Mouse (Mus musculus) midbrain, embryonic 14.5 days (tissue): Measurements from ENCODE around the gene Plxdc2. TPM values are rescaled to one million over a fixed set of nuclear protein-coding genes. Genes with fewer than 3 reads are reported as not detected.

ENCODE experiments used
- ATAC-seq: fragments of 200-750 bp; cut with Nextera tagmentation; 2 replicates; pipeline ENCODE4 v1.8.0; 2017; ENCODE audit warnings: moderate number of reproducible peaks, moderate library complexity; ENCODE audit not compliant: low FRiP score, low TSS enrichment
- DNase-seq: peaks from one replicate; pipeline ENCODE4 v3.0.0-alpha.2; 2015
- H3K27ac ChIP-seq: fragments of 300-500 bp; sonication (generic); replicated peaks from 2 replicates; pipeline ENCODE4 v1.5.1; 2014; ENCODE audit warnings: mild to moderate bottlenecking, low read depth, low read length, moderate library complexity
- H3K27me3 ChIP-seq: fragments of 300-500 bp; sonication (generic); 2 replicates; pipeline ENCODE4 v1.6.1; 2014; ENCODE audit warnings: low read length, control low read depth, mixed read lengths; ENCODE audit not compliant: control insufficient read depth, insufficient read depth
- H3K36me3 ChIP-seq: fragments of 300-500 bp; sonication (generic); 2 replicates; pipeline ENCODE4 v1.6.1; 2014; ENCODE audit warnings: low read length, control low read depth; ENCODE audit not compliant: control insufficient read depth, insufficient read depth
- H3K4me1 ChIP-seq: fragments of 300-500 bp; sonication (generic); 2 replicates; pipeline ENCODE4 v1.6.1; 2014; ENCODE audit warnings: mild to moderate bottlenecking, antibody characterized with exemption, low read length, control low read depth; ENCODE audit not compliant: control insufficient read depth, insufficient read depth
- H3K4me2 ChIP-seq: fragments of 300-500 bp; sonication (generic); 2 replicates; pipeline ENCODE4 v1.6.1; 2014; ENCODE audit warnings: mild to moderate bottlenecking, low read length, moderate library complexity
- H3K4me3 ChIP-seq: fragments of 300-500 bp; sonication (generic); replicated peaks from 2 replicates; pipeline ENCODE4 v1.5.1; 2014; ENCODE audit warnings: low read depth, low read length
- H3K9ac ChIP-seq: fragments of 300-500 bp; sonication (generic); replicated peaks from 2 replicates; pipeline ENCODE4 v1.6.1; 2014; ENCODE audit warnings: mild to moderate bottlenecking, low read length, moderate library complexity
- H3K9me3 ChIP-seq: fragments of 300-500 bp; sonication (generic); 2 replicates; pipeline ENCODE4 v1.6.1; 2016; ENCODE audit warnings: low read length, control low read depth, mixed read lengths; ENCODE audit not compliant: control insufficient read depth
- WGBS: fragments of 180-500 bp; shearing (Covaris S2); extraction: QIAGEN DNeasy Blood & Tissue Kit; methylation state at CpG from one replicate; pipeline ENCODE4 v1.1.7; 2014; 5-methylcytosine and 5-hydroxymethylcytosine counted together
- polyA plus RNA-seq: library from polyadenylated mRNA; unstranded; fragments of >200 nt; fragmentation: Nextera tagmentation; extraction: Ambion mirVana; gene quantifications from 2 replicates; pipeline ENCODE4 v1.2.1, GENCODE M21; 2014

The Plxdc2 gene
- polyA plus RNA-seq, 1 experiment from 2014 or later: 21.5 TPM

DNA sequence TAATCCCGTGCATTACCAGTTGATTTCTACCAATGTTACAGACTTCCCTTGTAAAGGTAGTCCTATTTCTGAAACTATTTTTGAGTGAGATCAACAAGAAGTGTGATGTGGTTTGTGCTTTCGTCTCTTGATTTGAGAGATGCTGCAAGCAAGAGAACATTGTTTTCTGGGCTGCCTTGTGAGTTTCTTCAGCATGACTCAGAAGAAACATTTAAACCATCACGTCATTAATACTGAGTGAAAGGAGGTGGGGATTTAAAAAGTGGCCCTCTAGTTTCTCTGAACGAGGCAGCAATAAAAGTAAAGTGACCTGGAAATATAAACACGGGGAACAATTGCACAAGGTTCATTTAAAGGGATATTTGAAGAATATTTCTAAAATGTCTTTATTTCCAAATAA is 341.1 kb downstream of the Plxdc2 start:
- Histone ChIP-seq H3K27ac (no peak overlapping the region), H3K9me3 (no peaks in the 10 kb centered on the region), H3K9ac (no peak overlapping the region), H3K4me3 (no peak overlapping the region), H3K36me3 (no peaks in the 10 kb centered on the region), H3K4me1 (no peaks in the 10 kb centered on the region), H3K27me3 (no peaks in the 10 kb centered on the region), H3K4me2 (no peak overlapping the region)
- DNase-seq (no peak), ATAC-seq (no peak)
- WGBS: 83% methylated on average over 5 of the region's 5 CpGs

DNA sequence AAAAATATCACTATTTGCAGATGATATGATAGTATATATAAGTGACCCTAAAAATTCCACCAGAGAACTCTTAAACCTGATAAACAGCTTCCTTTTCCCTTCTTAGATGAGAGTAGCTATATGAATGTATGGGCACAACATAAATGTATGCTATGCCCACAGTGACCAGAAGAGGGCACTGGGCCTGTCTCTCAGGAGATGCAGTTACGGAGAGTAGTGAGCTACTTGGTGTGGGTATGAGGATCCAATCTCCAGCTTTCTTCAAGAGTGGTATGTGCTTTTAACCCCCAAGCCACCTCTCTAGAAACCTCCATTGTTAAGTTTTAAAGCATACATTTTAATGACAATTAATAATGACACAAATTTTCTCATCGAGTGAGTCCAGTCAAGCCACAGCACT is 350.1 kb downstream of the Plxdc2 start:
- WGBS: 93% methylated on average over 2 of the region's 2 CpGs
- Histone ChIP-seq H3K4me2 (no peak overlapping the region), H3K4me3 (no peak overlapping the region), H3K27me3 (no peaks in the 10 kb centered on the region), H3K9me3 (no peaks in the 10 kb centered on the region), H3K4me1 (no peaks in the 10 kb centered on the region), H3K36me3 (no peaks in the 10 kb centered on the region), H3K9ac (no peak overlapping the region), H3K27ac (no peak overlapping the region)
- DNase-seq: no peak
- no peak for ATAC-seq

DNA sequence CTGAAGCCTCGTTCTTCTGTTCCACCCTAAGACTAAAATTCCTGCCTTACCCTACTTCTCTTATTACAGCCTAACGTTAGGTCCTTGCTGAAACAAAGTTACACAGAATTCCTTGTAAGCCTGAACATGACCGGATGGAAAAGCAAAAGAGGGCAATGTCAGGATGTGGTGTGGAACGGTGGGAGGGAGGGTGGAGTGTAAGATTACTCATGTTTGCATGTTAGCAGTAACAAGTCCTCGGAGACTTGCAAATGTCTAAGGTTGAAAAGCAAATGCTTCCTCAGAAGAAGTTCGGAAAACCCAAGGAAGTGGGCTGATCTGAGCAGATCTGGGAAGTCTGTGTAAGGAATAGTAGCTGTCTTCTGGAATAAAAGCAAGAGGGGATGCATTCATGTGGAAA is 353.8 kb downstream of the Plxdc2 start:
- no peak overlapping the region for H3K27ac ChIP-seq
- no peak overlapping the region for H3K4me2 ChIP-seq
- no peaks in the 10 kb centered on the region for H3K4me1 ChIP-seq
- no peaks in the 10 kb centered on the region for H3K9me3 ChIP-seq
- DNase-seq: no peak
- ATAC-seq: no peak
- no peaks in the 10 kb centered on the region for H3K36me3 ChIP-seq
- H3K4me3 ChIP-seq: no peak overlapping the region
- H3K9ac ChIP-seq: no peak overlapping the region
- no peaks in the 10 kb centered on the region for H3K27me3 ChIP-seq
- WGBS: 84% methylated on average over 6 of the region's 6 CpGs

DNA sequence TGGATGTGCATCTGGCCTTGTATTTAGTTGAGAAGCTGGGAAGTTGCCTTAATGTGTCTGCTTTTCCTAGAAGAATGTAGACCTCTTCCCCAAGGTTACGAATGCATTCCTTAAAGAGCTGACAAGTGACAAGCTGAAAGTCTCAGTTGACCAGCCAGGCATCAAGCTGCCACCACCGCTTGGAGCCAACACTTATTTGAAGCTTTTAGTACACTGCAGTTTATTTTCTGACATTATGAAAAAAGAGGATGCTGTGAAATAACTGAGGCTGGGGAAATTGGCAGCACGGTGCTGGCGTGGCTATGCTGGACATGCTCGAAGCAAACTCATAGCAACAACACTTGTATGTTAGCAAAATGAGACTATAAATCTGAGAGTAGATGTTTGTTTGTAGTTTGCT is 374.9 kb downstream of the Plxdc2 start:
- Histone ChIP-seq H3K4me3 (no peak overlapping the region), H3K9ac (no peak overlapping the region), H3K4me1 (no peaks in the 10 kb centered on the region), H3K4me2 (no peak overlapping the region), H3K9me3 (no peaks in the 10 kb centered on the region), H3K27me3 (no peaks in the 10 kb centered on the region), H3K27ac (no peak overlapping the region), H3K36me3 (no peaks in the 10 kb centered on the region)
- WGBS: 93% methylated on average over 5 of the region's 5 CpGs
- no peak for ATAC-seq
- DNase-seq: no peak

DNA sequence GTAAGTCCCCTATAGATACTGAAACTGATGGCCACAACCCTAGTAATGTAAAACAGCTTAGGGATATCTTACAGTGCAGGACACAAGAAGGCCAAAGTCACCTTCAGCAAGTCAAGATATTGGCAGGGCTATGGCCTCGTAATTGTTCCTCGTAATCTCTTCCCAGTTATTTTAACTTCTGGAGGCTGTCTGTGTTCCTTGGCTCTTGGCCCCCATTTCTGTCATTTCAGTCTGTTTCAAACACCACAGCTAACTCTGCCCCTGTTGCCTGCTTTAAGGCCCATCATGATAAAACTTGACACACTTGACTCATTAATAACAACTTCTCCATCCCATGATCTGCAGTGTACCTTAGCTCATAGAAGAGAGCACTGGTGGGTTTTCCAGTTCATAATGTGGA is 378.3 kb downstream of the Plxdc2 start:
- Histone ChIP-seq H3K4me3 (no peak overlapping the region), H3K36me3 (no peaks in the 10 kb centered on the region), H3K9ac (no peak overlapping the region), H3K4me2 (no peak overlapping the region), H3K27ac (no peak overlapping the region), H3K27me3 (no peaks in the 10 kb centered on the region), H3K4me1 (no peaks in the 10 kb centered on the region), H3K9me3 (no peaks in the 10 kb centered on the region)
- WGBS: 96% methylated on average over 2 of the region's 2 CpGs
- ATAC-seq: no peak
- DNase-seq: no peak

DNA sequence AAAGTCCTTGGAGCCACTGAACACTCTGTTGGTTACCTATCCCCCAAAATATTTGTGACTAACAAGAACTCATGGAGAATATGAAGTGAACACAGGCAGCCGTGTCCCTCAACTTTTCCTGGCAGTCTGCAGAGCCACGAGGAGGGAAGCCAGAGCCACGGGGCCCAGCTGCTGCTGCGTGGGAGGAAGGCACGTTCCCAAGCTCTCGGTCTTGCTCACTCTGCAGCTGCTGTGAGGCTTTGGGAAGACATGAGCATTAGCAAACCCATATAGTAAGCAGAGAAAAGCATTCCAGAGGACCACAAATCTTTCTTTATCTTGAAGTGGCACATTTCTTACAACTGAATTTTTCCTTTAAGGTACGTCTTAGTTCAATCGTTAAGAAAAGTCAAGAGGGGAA is 382.1 kb downstream of the Plxdc2 start:
- ATAC-seq (no peak), DNase-seq (no peak)
- Histone ChIP-seq H3K27me3 (no peaks in the 10 kb centered on the region), H3K9me3 (no peaks in the 10 kb centered on the region), H3K36me3 (no peaks in the 10 kb centered on the region), H3K27ac (no peak overlapping the region), H3K4me2 (no peak overlapping the region), H3K4me1 (no peaks in the 10 kb centered on the region), H3K4me3 (no peak overlapping the region), H3K9ac (no peak overlapping the region)
- WGBS: 66% methylated on average over 8 of the region's 8 CpGs

DNA sequence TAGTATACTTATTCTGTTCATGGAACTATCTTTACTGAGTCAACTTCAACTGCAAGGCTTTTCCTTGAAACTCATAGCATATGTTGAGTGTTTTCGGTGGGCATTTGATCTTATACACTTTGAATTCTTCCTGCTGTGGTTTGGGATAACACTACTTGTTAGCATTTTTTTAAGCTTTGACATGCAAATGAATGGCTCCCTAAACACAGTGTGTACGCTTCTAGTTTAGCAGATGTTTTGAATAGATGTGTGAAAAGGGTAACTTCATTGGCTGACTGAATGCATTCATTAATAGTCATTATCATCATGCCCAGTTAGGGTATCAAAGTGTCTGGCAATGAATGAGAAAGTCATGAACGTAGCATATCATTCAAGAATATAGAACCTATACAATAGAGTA is 385.7 kb downstream of the Plxdc2 start:
- ATAC-seq (no peak), DNase-seq (no peak)
- H3K9ac ChIP-seq: no peak overlapping the region
- no peaks in the 10 kb centered on the region for H3K9me3 ChIP-seq
- no peaks in the 10 kb centered on the region for H3K27me3 ChIP-seq
- no peaks in the 10 kb centered on the region for H3K4me1 ChIP-seq
- H3K27ac ChIP-seq: no peak overlapping the region
- 54% methylated on average over 3 of the region's 3 CpGs for WGBS
- H3K36me3 ChIP-seq: no peaks in the 10 kb centered on the region
- no peak overlapping the region for H3K4me3 ChIP-seq
- no peak overlapping the region for H3K4me2 ChIP-seq

DNA sequence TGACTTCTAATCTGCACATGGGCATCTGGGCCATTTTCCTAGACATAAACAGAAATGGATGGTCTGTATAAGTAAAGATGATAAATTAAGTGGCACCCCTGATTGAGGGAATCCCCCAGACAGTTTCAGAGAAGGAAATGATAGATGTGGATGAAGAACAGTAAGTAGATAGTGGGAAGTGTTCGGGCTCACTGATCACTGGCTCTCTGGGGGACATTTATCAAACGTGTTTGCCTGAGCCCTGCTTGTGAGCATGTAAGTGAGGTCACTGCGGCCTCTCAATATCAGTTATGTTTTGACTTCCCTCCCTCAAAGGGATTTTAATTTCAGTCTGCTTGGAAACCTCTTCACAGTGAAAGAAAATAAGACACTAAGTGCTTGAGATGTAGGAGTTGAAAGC is 387.5 kb downstream of the Plxdc2 start:
- ATAC-seq (no peak), DNase-seq (no peak)
- H3K27ac ChIP-seq: no peak overlapping the region
- H3K36me3 ChIP-seq: no peaks in the 10 kb centered on the region
- H3K27me3 ChIP-seq: no peaks in the 10 kb centered on the region
- no peaks in the 10 kb centered on the region for H3K9me3 ChIP-seq
- no peak overlapping the region for H3K9ac ChIP-seq
- H3K4me2 ChIP-seq: no peak overlapping the region
- WGBS: 79% methylated on average over 3 of the region's 3 CpGs
- H3K4me1 ChIP-seq: no peaks in the 10 kb centered on the region
- H3K4me3 ChIP-seq: no peak overlapping the region

DNA sequence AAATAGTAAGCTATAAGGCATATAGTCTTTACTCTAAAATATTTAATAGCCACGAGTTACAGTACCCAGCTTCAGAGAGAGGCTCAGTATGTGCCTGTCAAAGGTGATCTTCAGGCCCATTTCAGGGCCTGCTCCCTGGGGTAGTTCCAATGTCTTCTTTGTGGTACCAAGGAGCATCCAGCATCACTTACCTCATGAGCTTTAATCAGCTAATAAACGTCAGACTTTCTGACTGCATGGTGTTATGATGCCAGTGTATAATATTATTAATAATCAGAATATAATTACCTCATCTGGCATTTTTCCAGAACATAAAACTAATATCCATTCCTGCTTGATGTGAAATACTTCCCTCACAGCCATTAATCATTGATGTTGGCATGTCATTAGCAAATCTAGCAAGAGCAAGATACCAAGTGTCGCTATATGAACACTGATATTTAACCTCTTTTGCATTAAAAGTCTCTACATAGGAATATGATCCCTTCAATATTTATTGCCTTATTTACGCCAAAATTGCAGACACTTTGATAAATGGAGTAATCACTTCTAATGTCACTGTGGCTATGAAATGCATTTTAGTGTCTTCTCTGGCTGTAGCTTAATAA is 393.3 kb downstream of the Plxdc2 start:
- Histone ChIP-seq H3K4me2 (no peak overlapping the region), H3K36me3 (no peaks in the 10 kb centered on the region), H3K4me3 (no peak overlapping the region), H3K9ac (no peak overlapping the region), H3K27me3 (no peaks in the 10 kb centered on the region), H3K4me1 (no peaks in the 10 kb centered on the region), H3K27ac (no peak overlapping the region), H3K9me3 (no peaks in the 10 kb centered on the region)
- 76% methylated on average over 4 of the region's 4 CpGs for whole genome bisulfite sequencing
- ATAC-seq (no peak), DNase-seq (no peak)
